Mouse (Mus musculus) left cerebral cortex, adult 18-20 months (tissue): ENCODE results near the gene Pdzd4. TPM values are rescaled to one million over a fixed set of nuclear protein-coding genes. Genes with fewer than 3 reads are reported as not detected.

Source experiments
- DNase-seq, 2 experiments: peaks; one replicate each; pipeline ENCODE4 v3.0.0; 2021 to 2022; ENCODE audit warnings: low spot score in 2 of 2, mixed read lengths in 1 of 2
- long read RNA-seq, 2 experiments: library from polyadenylated mRNA; stranded (forward); transcript quantifications; one replicate each; pipeline ENCODE4 v2.0.0; 2021
- total RNA-seq, 2 experiments: library from RNA; stranded (reverse); gene quantifications; 2 replicates each; pipeline ENCODE4 v1.2.3; 2021

Pdzd4 gene
- 100 to 1,000 TPM; 107 to 123 TPM for total RNA-seq
- long read RNA-seq, experiment 1, partial matches to known transcripts = 1 of 8 reads
- long read RNA-seq, experiment 1, other reads (novel, unspliced or antisense) = 7 of 8 reads
- long read RNA-seq, experiment 2, partial matches to known transcripts = 0 of 8 reads
- long read RNA-seq, experiment 2, other reads (novel, unspliced or antisense) = 8 of 8 reads

DNA sequence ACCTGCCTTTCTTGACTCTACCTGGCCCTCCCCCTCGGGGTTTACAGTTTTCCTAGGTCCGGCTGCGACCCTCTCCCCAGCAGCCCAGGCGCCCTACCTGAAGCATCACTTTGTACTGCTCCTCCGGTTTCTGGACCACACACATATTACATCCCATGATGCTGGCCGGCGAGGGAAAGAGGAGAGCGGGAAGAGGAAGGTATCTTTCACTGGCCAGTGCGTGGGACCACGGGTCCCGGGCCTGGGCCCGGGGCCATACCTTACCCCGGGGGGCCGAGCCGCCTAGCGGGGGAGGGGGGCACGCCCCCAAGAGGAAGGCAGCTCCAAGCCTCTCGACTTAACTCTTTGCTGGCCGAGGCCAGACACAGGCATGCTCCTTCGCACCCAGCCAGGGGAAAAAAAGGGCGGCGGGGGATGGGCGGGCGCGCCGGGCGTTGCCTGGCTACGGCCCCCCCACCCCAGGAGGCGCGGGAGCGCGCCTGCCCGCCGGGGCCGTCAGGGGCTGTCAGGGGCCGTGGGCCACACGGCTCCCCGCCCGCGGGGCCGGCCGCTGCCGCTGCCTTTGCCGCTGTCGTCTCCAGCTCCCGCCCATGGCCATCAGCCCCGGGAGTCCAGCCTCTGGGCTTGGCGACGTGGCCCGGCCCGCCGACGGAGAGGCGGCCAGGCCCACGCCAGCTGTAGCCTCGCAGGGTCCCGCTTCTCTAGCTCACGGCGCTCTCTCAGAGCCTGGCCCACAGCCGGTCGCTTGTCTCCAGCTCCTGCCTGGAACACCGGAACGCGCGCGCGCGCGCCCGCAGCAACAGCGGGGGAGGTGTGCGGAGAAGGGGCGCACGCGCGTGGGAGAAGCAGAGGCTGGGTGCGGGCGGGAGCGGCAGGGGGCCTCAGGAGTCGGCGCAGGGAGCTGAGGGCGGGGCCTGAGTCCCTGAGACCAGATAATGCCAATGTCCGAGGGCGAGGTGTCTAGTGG, at the start of gene Pdzd4:
Gene Pdzd4 (minus strand): TSS at position 785 of the 967 bp plus-strand sequence.
- DNase-seq = peak; percentile 34 to 52

DNA sequence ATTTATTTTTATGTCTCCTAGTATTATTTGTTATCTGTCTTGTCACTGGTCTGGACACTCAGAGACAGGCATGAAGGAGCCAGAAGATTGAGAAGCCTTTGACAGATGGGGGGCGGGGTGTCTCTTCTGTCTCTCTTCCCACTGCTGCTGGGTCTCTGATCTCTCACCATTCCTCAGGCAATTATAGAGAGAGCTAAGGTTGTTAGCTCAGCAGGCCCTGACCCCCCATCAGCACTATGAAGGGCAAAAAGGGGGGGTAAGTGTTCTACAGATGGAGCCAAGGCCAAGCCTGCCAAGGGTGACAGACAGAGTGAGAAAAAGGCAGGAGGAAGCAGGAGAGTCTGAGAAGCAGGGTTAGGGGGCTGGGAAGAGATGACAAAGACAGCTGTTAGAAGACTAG, 47.2 kb upstream of the Pdzd4 start:
- DNase-seq = no peak

DNA sequence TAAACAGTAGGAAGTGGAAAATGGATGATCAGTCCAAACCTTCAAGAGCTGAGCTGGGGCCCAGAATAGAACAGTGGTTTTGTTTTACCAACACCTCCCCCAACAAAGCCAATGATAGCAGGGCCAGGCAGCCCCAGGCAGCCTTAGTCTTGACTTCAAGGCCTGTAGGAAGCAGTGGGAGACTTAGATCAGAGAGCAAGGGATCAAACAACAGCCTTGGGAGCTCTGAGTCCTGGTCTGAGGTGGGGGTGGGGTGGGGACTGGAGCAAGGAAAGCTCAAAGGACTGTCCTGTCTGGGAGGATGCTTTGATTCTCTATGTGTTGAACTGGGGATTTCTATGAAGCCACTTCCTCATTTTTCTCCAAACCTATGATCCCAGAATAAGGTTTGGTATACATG, 46.7 kb upstream of the Pdzd4 start:
- DNase-seq = no peak

GRCm38 (mm10) chrX:73869334-73869733, 44.6 kb upstream of the Pdzd4 start:
- DNase-seq = no peak

DNA sequence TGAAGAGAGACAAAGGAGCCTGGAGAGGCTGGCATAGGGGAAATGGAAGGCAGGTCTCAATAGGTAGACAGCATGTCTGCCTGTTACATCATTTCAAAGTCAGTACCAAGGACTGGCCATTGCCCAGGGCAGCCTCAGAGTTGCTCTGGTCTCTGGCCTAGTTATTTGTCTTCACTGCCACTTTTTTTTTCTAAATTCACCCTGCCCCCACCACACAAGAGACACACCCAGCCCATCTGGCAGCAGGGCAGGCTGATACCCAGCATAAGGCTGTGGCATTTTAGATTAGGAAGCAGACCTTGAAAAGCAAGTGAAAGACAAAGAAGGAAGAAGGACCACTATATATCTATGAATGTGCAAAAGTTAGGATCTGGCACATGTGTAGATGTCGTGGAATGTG, 43.1 kb upstream of the Pdzd4 start:
- DNase-seq = no peak

DNA sequence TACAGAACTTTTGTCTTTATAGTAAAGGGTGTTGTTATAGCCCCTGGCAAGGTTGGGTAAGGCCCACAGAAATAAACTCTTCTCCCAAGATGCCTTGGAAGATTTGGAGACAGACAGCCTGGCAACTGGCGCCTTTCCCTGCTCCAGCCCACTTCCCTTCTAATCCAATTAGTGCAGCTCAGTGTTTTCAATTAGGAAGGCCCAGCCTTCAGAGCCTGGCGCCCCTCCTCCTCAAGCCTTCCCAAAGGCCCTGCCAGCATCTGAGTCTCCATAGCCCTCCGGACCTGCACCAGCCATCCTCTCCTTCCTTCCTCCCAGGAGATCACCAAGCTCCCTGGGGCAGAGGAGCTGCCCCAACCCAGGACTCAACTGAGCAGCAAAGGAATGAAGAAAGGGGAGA, 42.5 kb upstream of the Pdzd4 start:
- no peak for DNase-seq

DNA sequence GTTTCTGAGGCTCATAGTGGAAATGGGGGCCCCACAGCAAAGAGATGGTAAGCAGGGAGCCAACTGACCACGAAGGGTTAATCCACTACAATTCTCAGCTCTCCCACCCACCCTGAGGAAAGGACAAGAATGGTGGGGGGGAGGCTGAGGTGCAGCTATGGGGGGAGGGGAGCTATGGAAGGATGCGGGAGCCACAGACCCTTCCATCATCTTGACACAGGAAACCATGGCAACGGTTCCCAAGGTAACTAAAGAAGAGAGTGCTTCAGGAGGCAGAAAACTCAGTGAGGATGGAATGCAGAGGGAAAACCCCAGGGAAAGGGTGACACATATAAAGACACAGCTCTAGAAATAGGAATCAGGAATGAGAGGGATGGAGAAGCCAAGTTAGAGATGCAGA, 39.9 kb upstream of the Pdzd4 start:
- DNase-seq = no peak

DNA sequence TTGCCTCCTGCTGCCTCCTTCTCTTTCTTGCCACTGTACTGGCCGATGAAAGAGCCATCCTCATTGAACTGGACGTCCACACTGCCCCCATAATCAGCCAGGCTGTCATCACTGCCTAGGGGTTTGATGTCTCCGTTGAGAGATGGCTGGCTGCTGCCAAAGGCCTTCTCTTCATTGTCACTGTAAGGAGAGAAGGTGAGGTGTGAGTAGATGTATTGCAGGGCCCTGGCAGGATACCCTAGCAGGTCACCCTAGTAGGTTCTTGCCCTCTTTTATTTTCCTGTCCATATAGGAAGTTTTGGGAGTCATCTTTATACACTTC, 30.3 kb upstream of the Pdzd4 start:
- no peak for DNase-seq

DNA sequence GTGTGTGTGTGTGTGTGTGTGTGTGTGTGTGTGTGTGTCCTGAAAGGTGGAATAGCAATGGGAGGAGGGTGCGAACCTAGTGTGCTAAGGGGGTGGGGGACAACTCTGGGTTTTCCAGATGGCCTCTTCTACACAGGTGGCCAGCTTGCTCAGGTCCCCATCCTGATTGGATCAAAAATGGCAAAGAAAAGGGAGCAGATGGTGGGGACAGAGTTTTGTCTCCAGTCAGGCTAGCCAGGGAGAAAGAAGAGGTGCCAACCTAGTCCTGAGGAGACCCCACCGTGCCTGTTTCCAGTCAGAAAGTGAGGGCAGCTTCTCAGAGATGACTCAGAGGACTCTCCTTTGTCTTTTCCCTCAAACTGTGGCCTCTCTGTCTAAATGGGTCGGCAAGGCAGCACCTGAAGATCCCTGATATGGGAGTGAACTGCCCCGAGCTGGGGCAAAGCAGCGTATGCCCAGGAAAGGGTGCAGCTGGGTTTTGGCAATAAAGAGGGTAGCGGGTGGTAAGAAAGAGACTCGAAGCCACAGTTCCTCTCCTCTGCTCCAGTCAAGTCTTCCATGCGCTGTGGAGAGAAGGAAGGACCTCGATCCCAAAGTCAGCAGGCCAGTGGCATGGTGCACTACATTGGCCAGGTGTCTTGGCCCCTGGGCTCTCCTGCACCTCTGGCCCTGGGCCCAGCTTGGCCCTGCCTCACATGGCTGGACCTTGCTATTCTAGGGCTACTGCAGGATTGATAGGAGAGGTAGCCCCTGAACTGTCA, 29.7 kb upstream of the Pdzd4 start:
- no peak for DNase-seq

DNA sequence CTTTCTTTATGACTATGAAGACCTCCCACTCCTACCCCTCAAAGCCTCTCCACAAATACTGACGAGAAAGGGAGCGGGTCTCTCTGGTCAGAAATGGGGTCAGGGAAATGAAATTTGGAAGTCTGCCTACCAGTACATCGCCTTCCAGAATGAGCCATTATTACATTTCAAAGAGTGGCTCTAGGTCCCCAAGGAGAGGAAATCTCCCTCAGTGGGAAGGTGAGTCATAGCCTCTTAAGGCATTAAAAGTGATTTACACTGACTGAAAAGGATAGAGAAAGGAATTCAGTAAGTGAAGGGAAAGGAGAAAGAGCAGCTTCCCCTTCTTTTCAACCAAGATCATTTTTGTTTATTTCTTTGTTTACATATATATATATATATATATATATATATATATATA, 11.9 kb upstream of the Pdzd4 start:
- no peak for DNase-seq

GRCm38 (mm10) chrX:73835731-73836130, 11.0 kb upstream of the Pdzd4 start:
- DNase-seq = no peak

DNA sequence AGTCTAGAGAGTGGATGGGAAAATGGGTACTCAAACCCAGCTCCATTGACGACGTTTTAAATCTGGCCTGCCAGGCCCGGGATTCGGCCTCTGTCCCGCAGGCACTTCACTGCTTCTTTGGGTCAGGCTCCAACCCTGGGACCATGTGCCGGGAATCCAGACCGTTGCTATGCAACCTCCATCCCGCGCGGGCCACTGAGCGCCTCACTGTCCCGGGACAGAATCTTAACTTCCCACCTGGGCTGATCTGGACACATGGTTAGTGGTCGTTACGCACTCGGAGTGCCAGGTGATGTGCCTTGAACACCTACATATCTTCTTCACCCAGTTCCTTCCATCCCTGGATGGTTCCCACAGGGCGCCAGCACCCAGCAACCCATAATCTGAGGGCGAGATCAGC, 1.0 kb downstream of the Pdzd4 start:
- no peak for DNase-seq

GRCm38 (mm10) chrX:73816596-73817314, 8.0 kb downstream of the Pdzd4 start:
- no peak for DNase-seq

DNA sequence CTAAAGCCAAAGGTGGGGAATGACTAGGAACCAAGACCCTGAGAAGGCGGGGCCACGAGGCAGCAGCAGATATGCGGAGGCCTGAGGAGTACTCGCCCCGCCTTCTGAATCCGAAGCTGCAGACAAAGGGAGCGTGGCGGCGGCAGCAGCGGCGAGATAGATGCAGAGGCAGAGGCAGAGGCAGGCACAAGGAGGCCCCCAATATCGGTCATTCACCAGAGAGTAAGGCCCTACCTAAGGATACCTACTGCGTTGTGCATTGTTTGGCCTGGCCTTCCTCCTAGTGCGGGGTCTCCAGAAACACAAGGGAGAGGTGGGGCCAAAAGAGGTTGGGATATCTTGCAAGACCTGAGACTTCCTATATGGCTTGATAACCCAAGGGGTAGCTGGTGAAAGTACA, 9.7 kb downstream of the Pdzd4 start:
- DNase-seq = no peak

GRCm38 (mm10) chrX:73805814-73806213, 19.0 kb downstream of the Pdzd4 start:
- DNase-seq = no peak

DNA sequence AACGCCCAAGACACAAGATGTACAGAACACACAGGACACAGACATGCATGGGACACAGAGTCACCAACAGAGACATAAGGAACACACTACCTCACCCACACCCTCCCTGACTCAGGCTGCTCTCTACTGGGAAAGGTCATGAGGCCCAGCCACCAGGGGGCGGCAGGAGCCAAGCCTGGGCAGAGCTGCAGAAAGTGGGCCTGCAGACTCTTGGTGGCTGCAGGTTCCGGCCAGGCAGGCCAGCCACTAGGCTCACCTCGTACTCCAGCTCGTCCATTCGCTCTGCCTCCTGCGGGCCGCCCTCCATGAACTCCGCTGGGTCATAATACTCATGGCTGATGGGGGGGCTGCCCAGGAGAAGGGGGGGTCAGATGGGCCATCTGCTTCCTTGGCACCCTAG, 26.3 kb downstream of the Pdzd4 start:
- peak; percentile 53 to 55 for DNase-seq

- DNase-seq = no peak
These were observed 27.3 kb downstream of the Pdzd4 start for GRCm38 (mm10) chrX:73797511-73797910.

DNA sequence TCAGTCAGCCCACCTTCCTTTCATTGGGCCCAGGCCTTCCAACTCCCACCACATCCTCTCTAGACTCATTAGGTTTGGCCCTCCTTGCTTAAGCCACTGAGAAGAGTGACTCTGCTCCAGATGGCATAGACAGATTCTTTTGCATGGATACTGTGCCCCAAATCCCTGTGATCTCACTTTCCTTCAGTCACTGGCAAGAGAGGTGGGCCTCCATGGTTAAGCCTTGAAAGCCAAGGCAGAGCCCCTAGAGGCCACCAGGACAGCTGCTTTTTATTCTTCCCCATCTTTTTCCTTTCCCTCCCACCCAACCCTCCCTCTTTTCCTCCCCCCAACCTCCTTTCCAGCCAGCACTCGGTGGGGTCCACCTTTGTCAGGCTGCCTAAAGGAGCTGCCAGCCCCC, 31.3 kb downstream of the Pdzd4 start:
- DNase-seq = no peak

GRCm38 (mm10) chrX:73793039-73793438, 31.7 kb downstream of the Pdzd4 start:
- no peak for DNase-seq

- DNase-seq = no peak
These were observed 36.3 kb downstream of the Pdzd4 start for GRCm38 (mm10) chrX:73788501-73788900.

DNA sequence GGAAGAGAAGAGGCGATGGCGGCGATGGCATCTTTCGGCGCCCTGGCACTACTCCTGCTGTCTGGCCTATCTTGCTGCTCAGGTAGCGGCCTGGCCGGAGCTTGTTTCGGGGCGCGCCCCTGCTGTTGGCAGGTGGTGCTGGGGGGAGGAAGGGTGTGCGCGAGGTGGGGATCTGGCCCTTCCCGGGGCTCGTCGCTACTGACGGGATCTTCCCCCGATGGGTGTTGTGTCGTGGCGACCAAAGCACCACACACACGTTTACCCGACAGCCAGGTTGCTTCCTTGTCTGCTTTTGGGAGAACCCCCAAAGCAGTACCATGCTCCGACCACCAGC, 37.6 kb downstream of the Pdzd4 start:
- DNase-seq = no peak
